In the genomic region with DNA sequence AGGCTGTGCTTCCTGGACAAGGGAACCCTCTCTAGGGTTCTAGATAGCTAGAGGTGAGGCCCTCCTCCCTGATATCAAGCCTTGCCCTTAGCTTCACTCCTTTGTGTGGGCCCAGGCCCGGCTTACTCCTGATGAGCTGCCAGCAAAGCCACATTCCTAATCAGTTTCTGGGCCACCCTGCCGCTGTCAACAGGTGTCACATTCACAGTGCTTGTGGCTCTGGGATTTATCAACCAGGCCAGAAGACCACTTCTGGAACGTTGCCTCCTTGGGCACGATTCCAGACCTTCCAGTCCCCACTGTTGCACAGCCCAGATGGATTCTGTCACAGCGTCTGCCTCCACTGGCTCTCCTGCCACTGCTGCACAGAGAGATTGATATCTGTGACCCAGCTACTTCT, we compare ENCODE assay signal across 12 mouse cellular contexts. TPM values are rescaled to one million over a fixed set of nuclear protein-coding genes. Genes with fewer than 3 reads are reported as not detected.
A peak's percentile ranks its signal among the peaks of the same experiment; 100 is the strongest.
DNase-seq lines count a peak whose midpoint lies in the region; ATAC-seq and TF ChIP-seq lines count a peak whose summit lies in the region.
"Had no signal": no experiment of that assay in that cellular context is flagged by ENCODE, and none has a peak within 500 bp of the region (broad histone marks: within the 10 kb centered on the region; RNA-seq: fewer than 3 reads in every experiment).

No protein-coding gene starts in this region.

- TF ChIP-seq CTCF in intestine, postnatal 0 days (IDR thresholded peaks at IDR 0.05; ENCODE audit: low read depth), result no peak

- peaks cover 27% of the 10 kb centered on the region for H3K4me1 ChIP-seq in intestine, embryonic 16.5 days (ENCODE audit: control insufficient read depth, insufficient read depth, low read length)
- no peaks in the 10 kb centered on the region for H3K4me1 ChIP-seq in intestine, postnatal 0 days (replicated peaks; ENCODE audit: control insufficient read depth, insufficient read depth, low read length)
- peaks cover 55% of the 10 kb centered on the region for H3K4me1 ChIP-seq in heart, embryonic 12.5 days (replicated peaks)
- peaks cover 25% of the 10 kb centered on the region for H3K4me1 ChIP-seq in lung, embryonic 16.5 days (replicated peaks; ENCODE audit: control insufficient read depth, insufficient read depth, low read length)

- H3K36me3 ChIP-seq in intestine, embryonic 16.5 days (ENCODE audit: control insufficient read depth, insufficient read depth, low read length), result no peaks in the 10 kb centered on the region
- no peaks in the 10 kb centered on the region for H3K36me3 ChIP-seq in intestine, postnatal 0 days (ENCODE audit: control insufficient read depth, insufficient read depth)
- H3K36me3 ChIP-seq in heart, embryonic 12.5 days, result no peaks in the 10 kb centered on the region
- no peaks in the 10 kb centered on the region for H3K36me3 ChIP-seq in lung, embryonic 16.5 days (ENCODE audit: control insufficient read depth, insufficient read depth, low read length)
- H3K36me3 ChIP-seq: limb, embryonic 13.5 days had no signal

- no peaks in the 10 kb centered on the region for H3K9me3 ChIP-seq in intestine, embryonic 16.5 days (ENCODE audit: control insufficient read depth, low read length)
- no peaks in the 10 kb centered on the region for H3K9me3 ChIP-seq in intestine, postnatal 0 days (ENCODE audit: control insufficient read depth)
- H3K9me3 ChIP-seq in heart, embryonic 12.5 days (replicated peaks), result no peaks in the 10 kb centered on the region
- H3K9me3 ChIP-seq in lung, embryonic 16.5 days (ENCODE audit: control insufficient read depth, low read length), result no peaks in the 10 kb centered on the region
- H3K9me3 ChIP-seq: limb, embryonic 13.5 days had no signal

- no peaks in the 10 kb centered on the region for H3K27me3 ChIP-seq in intestine, embryonic 16.5 days (replicated peaks; ENCODE audit: control insufficient read depth, insufficient read depth, low read length)
- no peaks in the 10 kb centered on the region for H3K27me3 ChIP-seq in intestine, postnatal 0 days (replicated peaks; ENCODE audit: control insufficient read depth, insufficient read depth, low read length)
- peaks cover 12% of the 10 kb centered on the region; the same call in 1 of the 2 replicates for H3K27me3 ChIP-seq in heart, embryonic 12.5 days (replicated peaks)
- no peaks in the 10 kb centered on the region for H3K27me3 ChIP-seq in lung, embryonic 16.5 days (ENCODE audit: control insufficient read depth, insufficient read depth, low read depth, low read length)
- H3K27me3 ChIP-seq: CH12.LX; limb, embryonic 13.5 days had no signal

- H3K27ac ChIP-seq in intestine, embryonic 16.5 days (ENCODE audit: low read length), result no peak overlapping the region
- H3K27ac ChIP-seq in intestine, postnatal 0 days (ENCODE audit: low read depth, low read length), result no peak overlapping the region
- H3K27ac ChIP-seq in heart, embryonic 12.5 days (ENCODE audit: poor library complexity, severe bottlenecking), result peak overlapping the region; percentile 67
- no peak overlapping the region for H3K27ac ChIP-seq in lung, embryonic 16.5 days (ENCODE audit: low read length)
- H3K27ac ChIP-seq: limb, embryonic 13.5 days had no signal

- peak; percentile 38 for DNase-seq in MEL-GATA-1-ER (ENCODE audit: extremely low read depth, low read depth)
- DNase-seq in left cerebral cortex, adult 18-20 months (ENCODE audit: low spot score in 2 of 2), result no peak
- DNase-seq: cerebellum, adult 9-11 months had no signal

- WGBS in intestine, embryonic 16.5 days, result 32% methylated on average over 5 of the region's 5 CpGs
- 30% methylated on average over 5 of the region's 5 CpGs for WGBS in intestine, postnatal 0 days
- 2% methylated on average over 5 of the region's 5 CpGs for WGBS in heart, embryonic 12.5 days
- WGBS in lung, embryonic 16.5 days, result 18% methylated on average over 5 of the region's 5 CpGs

- no peak overlapping the region for H3K4me2 ChIP-seq in intestine, embryonic 16.5 days (ENCODE audit: low read depth, low read length)
- H3K4me2 ChIP-seq in intestine, postnatal 0 days (replicated peaks; ENCODE audit: low read depth), result no peak overlapping the region
- no peak overlapping the region for H3K4me2 ChIP-seq in heart, embryonic 12.5 days
- no peak overlapping the region for H3K4me2 ChIP-seq in lung, embryonic 16.5 days (ENCODE audit: low read depth, low read length)
- H3K4me2 ChIP-seq: limb, embryonic 13.5 days had no signal

- 0 out of 2 replicates have a peak, but pooled peaks have one; percentile 20 for ATAC-seq in intestine, embryonic 16.5 days
- ATAC-seq in intestine, postnatal 0 days, result no peak
- peak; percentile 81 for ATAC-seq in heart, embryonic 12.5 days (ENCODE audit: insufficient number of reproducible peaks, low FRiP score)
- peak; percentile 65 for ATAC-seq in lung, embryonic 16.5 days (ENCODE audit: low read depth)
- no peak for ATAC-seq in megakaryocyte, adult 5-6 weeks (ENCODE audit: poor library complexity, severe bottlenecking)
- ATAC-seq in monocyte, adult 5-6 weeks (replicated peaks; ENCODE audit: insufficient number of reproducible peaks, low FRiP score, low TSS enrichment, poor library complexity, severe bottlenecking), result no peak

- H3K9ac ChIP-seq in intestine, embryonic 16.5 days (ENCODE audit: low read depth, low read length), result no peak overlapping the region
- no peak overlapping the region for H3K9ac ChIP-seq in intestine, postnatal 0 days (ENCODE audit: low read depth, low read length)
- H3K9ac ChIP-seq in heart, embryonic 12.5 days, result no peak overlapping the region
- H3K9ac ChIP-seq in lung, embryonic 16.5 days (ENCODE audit: low read length), result no peak overlapping the region
- H3K9ac ChIP-seq: limb, embryonic 13.5 days had no signal

- no peak overlapping the region for H3K4me3 ChIP-seq in intestine, embryonic 16.5 days (ENCODE audit: low read length)
- no peak overlapping the region for H3K4me3 ChIP-seq in intestine, postnatal 0 days (ENCODE audit: low read depth, low read length)
- H3K4me3 ChIP-seq in heart, embryonic 12.5 days, result no peak overlapping the region
- no peak overlapping the region for H3K4me3 ChIP-seq in lung, embryonic 16.5 days (ENCODE audit: low read length)
- H3K4me3 ChIP-seq: limb, embryonic 13.5 days had no signal

RNA-seq across cellular contexts. Expression of gene Colq, which starts 30.3 kb away (rescaled TPM):
- polyA plus RNA-seq in intestine, embryonic 16.5 days (2015; fragmentation: Nextera tagmentation; extraction: Ambion mirVana), result 0.92 and 1.0 TPM in 2 replicates
- 0.66 and 0.68 TPM in 2 replicates for polyA plus RNA-seq in intestine, postnatal 0 days (2015; fragmentation: Nextera tagmentation; extraction: Ambion mirVana)
- polyA plus RNA-seq in heart, embryonic 12.5 days (2016; fragmentation: Nextera tagmentation; extraction: Ambion mirVana), result 7.6 and 7.7 TPM in 2 replicates
- 1.2 and 1.6 TPM in 2 replicates for polyA plus RNA-seq in lung, embryonic 16.5 days (2015; fragmentation: Nextera tagmentation; extraction: Ambion mirVana)
- 0.07 TPM in 1 of 2 replicates, not detected in the other for total RNA-seq in megakaryocyte, adult 5-6 weeks (2015)
- not detected in 2 replicates for total RNA-seq in megakaryocyte, adult 5-6 weeks (2017)
- total RNA-seq in monocyte, adult 5-6 weeks (2017), result 0.19 to 1.0 TPM in 2 of 3 replicates, not detected in the other
- total RNA-seq in left cerebral cortex, adult 18-20 months (2021), result under 1 TPM; 0.35 to 0.74 TPM
- polyA plus RNA-seq: forebrain, embryonic 11.5 days had no signal

Comparison
In these comparisons a context has a peak if more than half of its experiments do, and no peak if none do; other contexts are left out.
1. ATAC-seq: peak in intestine, embryonic 16.5 days (single experiment), heart, embryonic 12.5 days (single experiment) and lung, embryonic 16.5 days (single experiment); none in intestine, postnatal 0 days (single experiment), megakaryocyte, adult 5-6 weeks (single experiment) and monocyte, adult 5-6 weeks (single experiment).